Mouse (Mus musculus) gastrocnemius, postnatal 25 days (tissue): Measurements from ENCODE around the gene Drc7. TPM values are rescaled to one million over a fixed set of nuclear protein-coding genes. Genes with fewer than 3 reads are reported as not detected.

Experiments
- DNase-seq: peaks from one replicate; pipeline ENCODE4 v3.0.0; 2022
- total RNA-seq, 2 experiments: library from RNA; stranded (reverse); gene quantifications; 1 replicate in 1 of 2; 2 replicates in 1 of 2; pipeline ENCODE4 v1.2.3; 2021

The Drc7 gene
- total RNA-seq, 2 experiments from 2014 or later: not detected

DNA sequence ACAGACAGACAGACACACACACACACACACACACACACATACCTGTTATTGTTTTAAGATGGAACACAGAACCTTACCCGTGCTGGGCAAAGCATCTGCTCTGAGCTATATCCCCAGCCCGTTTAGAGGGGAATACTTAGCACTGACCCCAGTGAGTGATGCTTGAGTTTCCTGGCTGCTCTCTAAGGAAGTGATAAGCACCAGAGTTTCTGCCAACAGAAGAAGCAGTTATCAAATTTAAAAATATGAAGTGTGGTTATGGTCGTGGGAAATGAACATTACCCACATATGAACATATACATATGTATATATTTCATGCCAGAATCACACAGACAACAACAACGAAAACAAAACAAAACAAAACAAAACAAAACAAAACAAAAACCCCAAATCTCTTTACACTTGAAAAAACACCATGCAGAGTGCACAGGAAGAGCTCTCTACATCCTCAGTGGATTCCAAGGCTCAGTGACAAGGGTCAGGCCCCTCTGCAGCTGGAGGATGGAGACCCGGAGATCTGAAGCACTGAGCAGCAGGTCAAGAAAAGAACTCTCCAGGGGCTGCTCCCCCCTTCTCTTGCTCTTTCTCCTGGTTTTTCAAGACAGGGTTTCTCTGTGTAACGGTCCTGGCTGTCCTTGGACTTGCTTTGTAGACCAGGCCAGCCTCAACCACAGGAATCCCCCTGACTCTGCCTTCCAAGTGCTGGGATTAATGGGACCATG, 5.1 kb downstream of the Drc7 start:
- no peak for DNase-seq

DNA sequence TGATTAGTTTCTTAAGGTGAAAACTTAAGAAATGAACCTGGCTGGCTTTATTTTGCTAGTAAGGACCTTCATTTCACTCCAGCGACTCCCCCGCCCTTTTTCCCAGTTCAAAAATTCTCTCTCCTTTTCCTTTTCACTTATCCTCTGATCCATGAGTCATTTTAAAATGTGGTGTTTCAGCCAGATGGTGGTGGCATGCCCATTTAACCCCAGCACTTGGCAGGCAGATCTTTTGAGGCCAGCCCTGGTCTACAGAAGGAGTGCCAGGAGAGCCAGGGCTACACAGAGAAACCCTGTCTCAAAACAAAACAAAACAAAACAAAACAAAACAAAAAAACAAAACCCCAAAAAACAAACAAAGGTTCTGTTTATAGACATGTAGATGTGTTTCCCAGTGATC, 9.6 kb downstream of the Drc7 start:
- DNase-seq: no peak

DNA sequence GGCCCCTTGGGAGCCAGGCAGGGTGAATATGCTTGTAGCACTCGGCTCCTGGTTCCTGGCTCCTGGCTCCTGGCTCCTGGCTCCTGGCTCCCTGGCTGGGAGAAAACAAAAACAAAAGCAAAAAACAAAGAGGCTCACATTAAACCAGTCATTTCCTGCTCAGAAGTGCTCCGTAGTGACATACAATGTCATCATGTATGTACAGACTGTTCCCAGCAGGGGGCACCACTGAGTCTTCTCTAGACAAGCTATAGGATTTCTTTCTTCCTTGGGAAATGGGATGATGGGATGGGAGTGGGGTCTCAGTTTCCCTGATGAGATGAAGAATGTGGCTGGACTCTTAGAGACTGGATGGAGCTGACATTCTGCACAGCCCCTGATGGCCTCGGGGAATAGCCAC, 12.7 kb downstream of the Drc7 start:
- no peak for DNase-seq

DNA sequence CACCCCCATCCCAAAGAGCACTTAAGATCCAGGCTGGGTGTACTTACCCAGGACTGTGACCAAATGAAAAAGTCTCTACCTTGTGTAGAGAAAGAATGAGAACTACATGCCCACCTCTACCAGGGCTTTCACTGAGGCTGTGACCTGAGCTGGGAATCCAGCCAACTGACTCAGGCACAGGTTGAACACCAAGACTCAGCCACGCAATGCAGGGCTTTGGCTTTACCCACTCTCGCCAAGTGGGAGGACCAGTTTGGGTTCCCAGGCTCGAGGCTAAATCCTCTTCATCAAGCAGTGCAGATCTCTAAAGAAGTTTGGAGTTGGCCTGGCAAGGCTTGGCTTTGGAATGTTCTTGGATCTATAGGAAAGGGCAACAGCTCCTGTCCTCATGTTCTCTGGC, 20.6 kb downstream of the Drc7 start:
- DNase-seq: no peak

DNA sequence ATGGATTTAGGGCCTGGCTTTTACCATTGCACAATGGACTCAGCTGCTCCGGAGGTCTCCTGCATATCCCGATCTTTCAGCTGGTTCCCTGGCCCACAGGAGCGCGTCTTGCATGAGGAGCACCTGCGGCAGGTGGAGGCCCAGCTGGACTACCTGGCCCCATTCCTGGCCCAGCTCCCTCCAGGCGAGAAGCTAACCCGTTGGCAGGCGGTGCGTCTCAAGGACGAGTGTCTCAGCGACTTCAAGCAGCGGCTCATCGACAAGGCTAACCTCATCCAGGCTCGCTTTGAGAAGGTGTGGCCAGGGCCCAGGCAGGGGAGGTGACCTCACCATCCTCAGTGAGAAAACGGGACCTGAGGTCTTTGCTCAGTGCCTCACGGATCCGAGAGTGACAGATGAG, 21.2 kb downstream of the Drc7 start:
- no peak for DNase-seq

DNA sequence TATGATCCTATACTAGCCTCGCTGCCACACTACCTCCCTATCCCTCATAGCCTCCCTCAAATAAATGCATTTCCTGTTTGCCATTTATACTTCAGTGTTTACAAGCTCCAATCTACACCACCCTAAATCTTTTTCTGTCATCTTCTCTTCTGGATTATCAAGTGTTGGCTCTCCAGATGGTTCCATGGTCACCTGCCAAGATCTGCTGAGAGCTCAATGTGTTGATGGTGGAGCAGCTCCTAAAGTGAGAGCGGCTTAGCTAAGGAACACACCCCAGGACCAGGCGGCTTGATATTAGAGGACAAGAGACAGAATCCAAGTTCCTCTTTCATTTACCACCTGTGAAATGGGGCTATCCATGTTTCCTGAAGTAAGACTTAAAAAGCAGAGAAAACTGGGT, 23.2 kb downstream of the Drc7 start:
- DNase-seq: no peak

DNA sequence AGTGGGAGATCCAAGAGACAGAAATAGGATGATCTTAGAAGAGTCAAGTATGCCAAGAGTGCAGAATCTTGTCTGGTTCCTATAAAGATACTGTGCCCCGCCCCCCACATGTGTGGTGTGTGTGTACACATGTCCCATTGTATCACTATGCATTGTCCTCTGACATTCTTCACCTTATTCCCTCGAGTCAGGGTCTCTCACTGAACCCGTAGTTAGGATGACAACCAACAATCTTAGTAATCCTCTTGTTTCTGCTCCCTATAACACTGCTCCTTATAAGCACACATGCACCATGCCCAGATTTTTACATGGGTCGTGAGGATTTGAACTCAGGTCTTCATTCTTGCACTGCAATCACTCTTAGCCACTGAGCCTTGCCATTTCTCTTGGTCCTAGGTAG, 24.4 kb downstream of the Drc7 start:
- DNase-seq: no peak

DNA sequence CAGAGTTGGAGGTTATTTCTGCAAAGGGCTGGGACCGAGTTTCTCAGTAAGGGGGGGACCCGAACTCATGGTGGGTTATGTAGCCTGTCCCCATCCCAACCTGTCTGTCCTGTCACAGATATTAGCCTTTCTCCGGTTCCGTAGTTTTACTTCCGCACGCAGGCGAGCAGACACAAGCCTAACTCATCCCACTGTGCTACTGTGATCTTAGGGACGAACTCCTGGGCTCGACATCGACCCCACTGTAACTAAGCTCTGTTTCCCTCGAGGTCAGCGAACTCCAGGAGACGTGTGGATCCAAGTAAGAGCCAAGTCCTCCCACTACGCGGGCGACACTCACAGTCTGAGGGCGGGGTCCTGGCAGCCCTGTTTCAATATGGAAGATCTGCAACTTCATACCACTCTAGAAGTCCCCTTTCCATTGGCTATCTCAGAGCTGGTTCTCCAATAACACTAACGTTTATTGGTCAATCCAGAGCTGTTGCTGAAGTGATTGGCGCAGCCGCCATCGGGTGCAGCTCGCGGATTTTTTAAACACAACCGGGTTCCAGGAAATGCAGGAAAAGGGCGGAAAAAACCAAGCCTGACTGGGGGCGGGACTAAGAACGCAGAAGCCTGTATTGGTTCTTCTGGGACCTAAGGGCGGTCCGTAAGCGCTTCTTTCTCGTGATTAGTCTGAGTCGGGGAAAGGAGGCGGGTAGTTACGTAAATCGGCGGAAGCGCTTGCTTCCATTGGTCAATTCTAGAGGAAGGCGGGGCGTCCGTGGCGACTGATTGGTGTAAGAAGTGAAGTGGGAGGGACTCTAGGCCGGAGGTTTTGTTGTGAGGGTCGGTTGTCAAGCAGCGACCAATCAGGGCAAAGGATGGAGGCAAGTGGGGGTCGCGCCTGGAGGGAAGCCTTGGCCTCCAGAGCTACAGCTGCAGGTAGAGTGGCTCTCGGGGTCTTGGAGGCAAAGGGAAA, 25.8 kb downstream of the Drc7 start, which contains the start of gene Katnb1:
Gene Katnb1, plus strand, starts transcription at position 806 of the 961 bp plus-strand sequence.
- DNase-seq: peak; percentile 99

DNA sequence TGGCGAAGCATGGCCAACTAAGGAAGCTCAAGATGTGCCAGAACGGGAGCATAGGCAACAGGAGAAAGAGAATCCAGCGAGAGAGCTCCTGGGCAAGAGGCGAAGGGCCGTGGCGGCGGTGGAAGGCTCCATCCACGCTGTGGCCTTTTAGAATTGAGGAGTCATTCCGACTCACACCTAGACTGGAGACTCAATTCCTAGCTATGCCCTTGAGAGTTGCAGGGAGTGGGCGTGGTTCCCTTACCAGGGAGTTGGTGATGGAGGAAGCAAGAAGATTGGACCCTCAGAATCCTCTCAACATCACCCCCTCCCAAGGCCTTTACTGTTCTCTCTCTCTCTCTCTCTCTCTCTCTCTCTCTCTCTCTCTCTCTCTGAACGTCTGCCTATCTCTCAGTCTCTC, 26.7 kb downstream of the Drc7 start:
- no peak for DNase-seq

DNA sequence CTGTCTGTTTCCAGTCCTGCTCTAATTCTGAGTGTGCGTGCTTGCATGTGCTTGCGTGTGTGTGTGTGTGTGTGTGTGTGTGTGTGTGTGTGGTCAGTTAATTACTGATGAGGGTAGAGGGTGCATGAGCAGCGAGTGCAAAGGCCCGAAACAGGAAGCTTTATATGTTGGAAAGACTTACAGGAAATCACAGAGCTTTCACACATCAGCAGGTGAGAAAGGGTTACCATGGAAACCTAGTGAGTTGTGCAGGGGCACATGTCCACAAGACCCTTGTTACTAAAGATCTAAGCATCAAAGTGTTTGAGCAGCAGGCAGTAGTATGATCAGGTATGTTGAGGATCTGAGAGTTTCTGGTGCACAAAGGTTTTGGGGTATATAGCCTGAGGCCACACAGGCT, 29.4 kb downstream of the Drc7 start:
- DNase-seq: no peak

DNA sequence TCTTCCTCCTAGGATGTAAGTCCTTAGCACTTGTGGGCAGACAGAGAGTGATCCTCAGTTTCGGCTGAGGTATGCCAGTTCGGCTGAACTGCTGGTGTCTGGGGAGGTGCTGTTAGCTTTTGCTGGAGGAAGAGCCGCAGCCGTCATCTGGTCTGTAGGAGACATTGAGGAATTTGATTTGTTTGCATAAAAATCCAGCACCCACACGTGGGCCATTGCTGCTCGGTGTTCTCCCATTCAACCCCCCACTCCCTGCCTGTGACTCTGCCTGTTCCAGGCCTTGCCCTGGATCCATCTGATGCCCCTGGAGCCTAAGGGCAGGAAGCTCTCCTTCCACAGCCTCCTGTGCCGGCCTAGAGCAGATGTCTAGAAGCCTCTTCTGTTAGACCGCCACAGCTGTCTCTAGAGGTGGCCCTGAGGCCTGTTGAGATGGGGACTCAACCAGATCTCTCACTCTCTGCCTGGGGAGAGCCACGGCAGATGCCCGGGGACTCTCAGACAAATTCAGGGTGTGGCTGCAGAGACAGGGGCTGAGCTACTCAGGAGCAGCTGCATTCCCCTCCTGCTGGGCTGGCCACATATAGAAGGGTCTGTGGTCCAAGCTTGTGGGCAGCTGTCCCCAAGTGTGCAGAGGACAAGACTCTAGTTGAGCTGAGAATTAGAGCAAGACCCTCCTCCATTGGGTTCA, 30.0 kb downstream of the Drc7 start:
- no peak for DNase-seq

DNA sequence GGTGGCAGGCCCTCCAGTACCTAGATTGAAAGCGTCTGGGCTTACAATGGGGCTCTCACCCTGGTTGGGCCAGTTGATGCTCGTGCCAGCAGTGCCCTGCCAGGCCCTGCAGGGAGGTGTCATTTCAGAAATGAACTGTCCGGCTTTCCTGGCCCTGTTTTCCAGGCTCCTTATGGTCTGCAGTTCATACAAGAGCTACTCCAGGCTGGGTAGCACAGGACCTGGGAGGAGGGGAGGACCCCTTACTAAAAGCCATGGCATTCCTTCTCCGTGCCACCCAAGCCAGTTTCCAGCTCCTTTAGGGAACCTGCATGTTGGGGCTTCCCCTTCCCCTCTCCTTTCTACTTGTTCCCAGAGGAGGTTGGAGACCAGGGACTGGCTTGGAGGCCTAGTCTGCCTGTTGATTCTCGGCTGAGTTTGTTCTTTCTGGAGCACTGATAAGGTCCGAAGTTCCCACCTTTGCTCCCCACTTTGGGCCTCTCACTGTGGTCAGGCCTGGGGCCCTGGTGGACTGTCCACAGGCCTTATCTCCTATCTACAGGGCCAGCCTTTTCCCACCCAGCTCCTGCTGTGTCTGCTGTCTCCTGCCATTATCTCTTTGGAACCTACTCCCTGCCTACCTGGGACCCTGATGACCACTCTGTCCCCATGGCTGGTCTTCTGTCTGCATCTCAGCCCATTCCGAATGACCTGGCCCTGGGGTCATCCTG, 30.7 kb downstream of the Drc7 start:
- no peak for DNase-seq

DNA sequence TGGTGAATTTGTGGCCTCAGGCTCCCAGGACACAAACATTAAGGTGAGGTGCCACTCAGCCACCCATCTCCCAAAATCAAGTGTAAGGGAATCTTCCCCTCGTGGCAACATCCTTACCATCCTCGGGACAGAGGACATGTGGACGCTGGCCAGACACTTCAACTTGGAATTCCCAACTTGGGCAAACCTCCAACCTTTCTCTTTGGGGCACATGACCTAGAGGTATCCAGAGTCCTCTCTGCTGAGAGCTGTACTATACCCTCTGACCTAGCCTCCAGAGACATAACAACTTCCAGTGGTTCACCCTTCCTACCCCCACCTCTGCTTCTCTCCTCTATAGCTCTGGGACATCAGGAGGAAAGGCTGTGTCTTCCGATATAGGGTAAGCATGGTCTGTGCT, 38.7 kb downstream of the Drc7 start:
- no peak for DNase-seq

DNA sequence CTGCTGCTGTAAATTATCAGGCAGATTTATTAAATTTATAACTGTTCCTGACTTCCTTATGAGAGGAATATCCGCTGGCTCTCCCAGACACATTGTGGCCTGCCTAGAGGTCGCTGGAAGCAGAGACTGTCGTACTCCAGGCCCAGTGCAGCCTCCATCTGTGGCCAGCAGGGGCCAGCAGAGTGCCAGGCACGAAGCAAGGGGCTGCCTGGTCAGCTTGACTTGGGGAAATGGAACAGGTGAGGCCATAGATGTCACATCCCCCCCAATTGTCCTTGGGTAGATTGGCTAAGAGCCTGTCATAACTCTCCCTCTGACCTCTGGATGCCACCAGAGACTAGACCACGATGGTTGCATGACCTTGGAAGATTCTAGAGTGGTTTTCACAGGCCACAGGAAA, 44.1 kb downstream of the Drc7 start:
- DNase-seq: peak; percentile 58

DNA sequence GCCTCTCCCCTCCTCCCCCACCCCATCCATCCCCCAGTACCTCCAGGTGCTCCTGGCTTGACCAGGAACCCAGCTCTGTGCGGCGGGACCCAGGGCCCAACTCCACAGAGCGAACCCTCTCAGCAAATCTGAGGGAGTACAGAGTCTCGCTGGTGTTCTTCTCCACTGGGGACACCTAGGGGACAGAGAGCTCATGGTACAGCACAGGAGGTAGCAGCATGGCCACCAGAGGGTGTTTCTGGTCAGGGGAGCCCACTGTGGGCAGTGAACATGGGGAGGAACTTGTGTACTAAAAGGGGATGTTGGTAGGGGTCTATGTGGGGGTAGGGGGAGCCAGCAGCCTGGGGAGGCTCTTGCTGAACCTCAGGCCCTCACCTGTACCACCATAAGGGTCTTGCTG, 47.1 kb downstream of the Drc7 start:
- DNase-seq: no peak

DNA sequence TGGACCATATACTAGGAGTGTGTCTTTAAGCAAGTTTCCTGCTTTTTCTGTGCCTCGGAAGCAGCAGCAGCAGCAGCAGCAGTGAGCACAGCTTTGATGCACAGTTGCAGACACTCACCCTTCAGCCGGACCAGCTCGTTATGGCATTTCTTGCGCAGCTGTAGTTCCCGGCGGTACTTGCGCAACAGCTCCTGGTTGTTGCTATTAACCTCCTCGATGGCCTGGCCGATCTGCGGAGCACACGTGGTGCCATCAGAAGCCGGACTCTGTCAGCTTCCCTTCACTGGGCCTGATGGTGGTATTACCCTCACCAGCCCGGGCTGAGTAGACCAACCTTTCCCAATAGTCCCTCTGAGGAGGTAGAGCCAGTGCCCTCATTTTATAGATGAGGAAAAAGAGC, 52.4 kb downstream of the Drc7 start:
- no peak for DNase-seq

DNA sequence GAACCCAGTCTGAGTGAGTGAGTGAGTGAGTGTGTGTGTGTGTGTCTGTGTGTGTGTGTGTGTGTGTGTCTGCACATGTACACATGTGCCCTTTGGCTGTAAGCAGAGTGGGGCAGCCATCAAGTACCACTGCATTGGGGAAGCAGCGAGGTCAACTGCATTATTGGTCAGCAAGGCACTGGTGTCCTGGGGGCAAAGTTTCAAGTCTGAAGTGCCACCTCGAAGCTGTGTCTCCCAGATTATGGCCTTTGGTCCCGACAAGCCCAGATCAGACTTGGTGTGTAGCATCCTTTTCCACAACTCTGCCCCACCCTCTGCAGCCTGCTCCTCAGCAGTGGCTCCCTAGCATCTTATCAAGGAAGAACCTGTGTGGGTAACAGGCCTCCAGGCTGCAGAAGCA, 57.7 kb downstream of the Drc7 start:
- DNase-seq: no peak

DNA sequence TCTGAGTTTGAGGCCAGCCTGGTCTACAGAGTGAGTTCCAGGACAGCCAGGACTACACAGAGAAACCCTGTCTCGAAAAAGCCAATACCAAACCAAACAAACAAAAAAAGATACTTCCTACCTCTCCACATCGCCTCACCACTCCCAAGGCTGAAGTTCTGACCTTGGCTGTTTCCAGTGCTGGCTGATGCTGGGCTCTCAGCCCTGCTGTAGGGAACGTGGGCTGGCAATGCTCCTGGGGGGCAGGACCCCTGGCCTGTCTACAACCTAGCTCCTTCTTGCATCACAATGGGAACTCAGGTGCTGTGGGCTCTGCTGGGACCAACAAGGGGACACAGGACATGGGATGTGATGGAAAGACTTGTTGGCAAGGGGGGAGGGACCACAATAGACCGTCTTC, 58.2 kb downstream of the Drc7 start:
- DNase-seq: no peak

DNA sequence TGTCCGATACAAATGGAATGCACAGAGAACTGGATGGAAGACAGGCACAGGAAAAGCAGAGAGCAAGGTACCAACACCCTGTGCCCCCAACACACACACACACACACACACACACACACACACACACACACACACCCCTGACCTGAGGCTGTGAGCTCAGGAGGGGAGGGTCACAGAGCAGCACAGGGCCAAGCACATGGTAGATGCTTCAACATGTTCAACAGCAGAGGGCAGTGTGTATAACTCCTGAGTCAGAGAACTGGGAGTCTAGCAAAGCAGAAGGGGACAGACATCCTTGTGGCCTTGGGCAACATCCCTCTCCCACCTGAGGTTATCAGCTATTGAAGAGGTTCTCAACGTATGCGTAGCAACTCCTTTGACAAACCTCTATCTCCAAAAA, 58.8 kb downstream of the Drc7 start:
- no peak for DNase-seq

DNA sequence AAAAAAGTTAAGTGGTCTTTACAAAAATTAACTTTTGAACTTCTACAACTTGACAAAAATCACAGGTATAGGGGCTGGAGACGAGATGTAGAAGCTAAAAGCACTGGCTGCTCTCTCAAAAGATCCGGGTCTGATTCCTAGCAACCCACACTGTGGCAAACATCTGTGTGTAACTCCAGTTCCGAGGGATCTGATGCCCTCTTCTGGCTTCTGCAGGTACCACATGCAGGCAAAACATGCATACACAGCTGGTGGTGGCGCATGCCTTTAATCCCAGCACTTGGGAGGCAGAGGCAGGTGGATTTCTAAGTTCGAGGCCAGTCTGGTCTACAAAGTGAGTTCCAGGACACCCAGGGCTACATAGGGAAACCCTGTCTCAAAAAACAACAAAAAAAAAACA, 68.6 kb downstream of the Drc7 start:
- no peak for DNase-seq

DNA sequence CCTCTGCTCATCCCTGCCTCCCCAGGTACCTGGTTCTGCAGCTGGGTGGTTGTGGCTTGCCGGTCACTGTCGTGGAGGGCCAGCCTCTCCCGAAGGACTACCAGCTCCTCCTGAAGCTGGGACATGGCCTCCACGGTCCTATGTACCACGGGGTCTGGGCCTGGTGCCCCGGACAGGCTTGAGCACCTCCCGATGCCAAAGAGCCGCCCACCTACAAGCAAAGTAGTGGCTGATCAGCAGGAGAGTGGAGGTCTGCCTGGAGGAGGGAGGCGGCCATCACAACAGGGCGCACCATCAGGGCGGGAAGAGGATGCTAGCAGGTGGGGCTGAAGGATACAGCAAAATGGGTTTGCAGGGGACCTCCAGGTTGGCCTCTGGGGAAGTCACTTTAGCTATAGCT, 71.6 kb downstream of the Drc7 start:
- no peak for DNase-seq

DNA sequence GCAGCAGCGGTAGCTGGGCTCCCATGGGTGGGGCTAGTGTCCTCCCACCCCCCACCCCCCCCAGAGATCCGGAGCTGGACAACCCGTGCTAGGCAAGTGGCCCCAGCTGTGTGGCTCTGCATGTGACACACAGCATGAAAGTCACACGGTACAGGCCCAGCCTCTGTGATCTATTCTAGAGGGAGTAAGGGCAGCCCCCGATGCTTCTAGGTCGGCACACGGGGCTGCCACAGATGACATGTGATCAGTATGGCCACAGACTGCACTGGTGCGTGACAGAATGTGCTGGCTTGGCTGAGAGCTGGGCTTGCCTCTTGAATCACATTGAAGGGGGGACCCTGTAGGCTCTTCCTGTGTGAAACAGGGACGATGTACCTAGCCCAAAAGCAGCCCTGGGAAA, 72.8 kb downstream of the Drc7 start:
- no peak for DNase-seq
